Mouse (Mus musculus): ENCODE results near the gene Olfr11.

Gene Olfr11

GRCm38 (mm10) chr13:21642418-21642817 is at the start of gene Olfr11:
Gene Olfr11 (minus strand): TSS chr13:21642518.
- DNase-seq: no peak

GRCm38 (mm10) chr13:21677305-21677704 is 35.0 kb upstream of the Olfr11 start, which contains the start of gene Olfr1360:
Gene Olfr1360 (minus strand): TSS chr13:21677405.
- DNase-seq: no peak

GRCm38 (mm10) chr13:21663286-21663685 is 21.0 kb upstream of the Olfr11 start, which contains the start of gene Olfr1361:
Gene Olfr1361 (minus strand): TSS chr13:21663386.
- DNase-seq: no peak

GRCm38 (mm10) chr13:21613922-21614321 is 28.4 kb downstream of the Olfr11 start, which contains the start of gene Olfr1362:
Gene Olfr1362 (minus strand): TSS chr13:21614022.
- DNase-seq: no peak

- DNase-seq: no peak
These were observed 50.7 kb downstream of the Olfr11 start for GRCm38 (mm10) chr13:21591618-21592017.
